Mouse (Mus musculus) mature B cell (primary cell): ENCODE measurements around the gene Gcnt2.
"Not testable (repeated sequence)": the region's sequence is repeated elsewhere in the genome, so short reads cannot be mapped to it uniquely, and the experiment has no call there.

Source experiments
- in situ Hi-C: fragments of 300-500 bp; cut with MboI; formaldehyde crosslinking; loops from 2 replicates; pipeline ENCODE4 v1.14.3; 2019

Gene Gcnt2

GRCm38 (mm10) chr13:40906528-40906927 is 47.0 kb downstream of the Gcnt2 start:
- in situ Hi-C loops = no loop called here

GRCm38 (mm10) chr13:40907274-40907673 is 47.7 kb downstream of the Gcnt2 start:
- in situ Hi-C loops = no loop called here

- in situ Hi-C loops = no loop called here
These were observed 48.5 kb downstream of the Gcnt2 start for GRCm38 (mm10) chr13:40908044-40908443.

GRCm38 (mm10) chr13:40909060-40909459 is 49.5 kb downstream of the Gcnt2 start:
- in situ Hi-C loops = no loop called here

GRCm38 (mm10) chr13:40910047-40910446 is 50.5 kb downstream of the Gcnt2 start:
- in situ Hi-C loops = no loop called here

- in situ Hi-C loops = no loop called here
These were observed 52.4 kb downstream of the Gcnt2 start for GRCm38 (mm10) chr13:40911951-40912350.

GRCm38 (mm10) chr13:40913395-40914018 is 54.0 kb downstream of the Gcnt2 start:
- in situ Hi-C loops = no loop called here

- in situ Hi-C loops = no loop called here
These were observed 54.6 kb downstream of the Gcnt2 start for GRCm38 (mm10) chr13:40914053-40914585.

GRCm38 (mm10) chr13:40916321-40917160 is 57.0 kb downstream of the Gcnt2 start:
- in situ Hi-C loops = no loop called here

- in situ Hi-C loops = no loop called here
These were observed 57.9 kb downstream of the Gcnt2 start for GRCm38 (mm10) chr13:40917161-40918091.

- in situ Hi-C loops = no loop called here
These were observed 61.9 kb downstream of the Gcnt2 start for GRCm38 (mm10) chr13:40921326-40922059.

GRCm38 (mm10) chr13:40922311-40922877 is 62.8 kb downstream of the Gcnt2 start:
- in situ Hi-C loops = no loop called here

- in situ Hi-C loops = no loop called here
These were observed 64.3 kb downstream of the Gcnt2 start for GRCm38 (mm10) chr13:40923756-40924315.

- in situ Hi-C loops = no loop called here
These were observed 68.8 kb downstream of the Gcnt2 start for GRCm38 (mm10) chr13:40928192-40928898.

GRCm38 (mm10) chr13:40931871-40932270 is 72.3 kb downstream of the Gcnt2 start:
- in situ Hi-C loops = not testable (repeated sequence)

- in situ Hi-C loops = no loop called here
These were observed 73.0 kb downstream of the Gcnt2 start for GRCm38 (mm10) chr13:40932573-40932972.

GRCm38 (mm10) chr13:40934341-40934740 is 74.8 kb downstream of the Gcnt2 start:
- in situ Hi-C loops = no loop called here

GRCm38 (mm10) chr13:40937586-40937985 is 78.0 kb downstream of the Gcnt2 start:
- in situ Hi-C loops = no loop called here

GRCm38 (mm10) chr13:40938485-40939357 is 79.2 kb downstream of the Gcnt2 start:
- in situ Hi-C loops = no loop called here
